Mouse (Mus musculus) cerebellum, adult 2 months (tissue): ENCODE measurements around the gene Hoxa5.

Experiments used
- CTCF ChIP-seq: fragments of 200-500 bp; IDR thresholded peaks from 2 replicates; pipeline ENCODE4 v1.5.1; 2011; ENCODE audit warnings: low read depth, mild to moderate bottlenecking, control low read depth, low read length, moderate library complexity, borderline replicate concordance; ENCODE audit not compliant: insufficient read depth
- POLR2A ChIP-seq: fragments of 200-500 bp; IDR thresholded peaks from 2 replicates; pipeline ENCODE4 v1.6.1; 2011; ENCODE audit warnings: low read length, control low read depth, borderline replicate concordance; ENCODE audit not compliant: insufficient read depth

DNA sequence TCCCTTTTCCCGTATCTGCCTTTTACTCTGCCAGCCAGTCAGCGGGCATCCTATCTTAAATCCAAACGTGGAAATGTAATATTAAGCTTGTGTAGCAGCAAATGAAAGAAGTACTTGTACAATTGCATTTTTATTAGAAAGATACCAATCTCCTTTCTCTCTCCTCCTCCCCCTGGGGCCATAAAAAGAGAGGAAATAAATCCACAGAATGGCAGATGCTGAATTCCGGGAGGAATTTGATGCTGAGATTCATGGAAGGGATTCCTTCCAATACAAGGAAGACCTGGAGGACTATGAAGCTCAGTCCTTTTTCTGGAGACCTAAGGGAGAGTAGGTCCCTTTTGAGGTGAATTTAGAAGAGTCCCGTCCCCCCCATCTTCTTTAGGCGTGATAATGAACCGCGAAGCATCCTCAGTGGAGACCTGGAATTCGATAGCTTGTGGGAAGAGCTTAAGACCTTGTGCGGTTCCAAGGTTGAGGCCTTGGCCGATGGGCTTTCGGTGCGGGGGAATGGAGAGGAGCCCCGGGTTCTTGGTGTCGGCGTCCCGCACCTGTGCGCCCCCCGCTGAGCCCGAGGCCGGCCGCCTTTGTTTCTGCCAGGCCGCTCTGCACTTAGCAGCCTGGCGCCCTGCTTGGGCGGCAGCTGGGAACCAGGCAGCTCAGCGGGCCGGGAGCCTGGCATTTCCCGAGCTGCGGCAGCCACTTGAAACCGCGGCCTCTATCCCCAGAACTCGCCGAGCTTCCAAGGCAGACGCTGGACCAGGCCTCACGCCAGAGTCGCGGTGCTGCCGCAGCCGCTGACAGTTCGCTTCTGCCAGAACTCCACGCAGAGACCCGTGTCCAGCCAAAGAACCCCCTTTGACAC is 36.0 kb downstream of the Hoxa5 start:
- TF ChIP-seq CTCF (no peak), POLR2A (no peak)
